Mouse (Mus musculus): ENCODE data around the gene Bpifb2.

- TF ChIP-seq POLR2A (IDR thresholded peaks at IDR 0.05; ENCODE audit: insufficient read depth, low read length) (no peak), CTCF (IDR thresholded peaks at IDR 0.05; ENCODE audit: low read depth, low read length) (no peak)
These were observed at the start of gene Bpifb2 for GRCm38 (mm10) chr2:153874745-153875144.
